Mouse (Mus musculus): ENCODE data around the gene Keap1. TPM values are rescaled to one million over a fixed set of nuclear protein-coding genes. Genes with fewer than 3 reads are reported as not detected.
A peak's percentile ranks its signal among the peaks of the same experiment; 100 is the strongest.

Keap1 gene
- 73.2 and 76.4 TPM in 2 replicates for polyA plus RNA-seq (2015; fragmentation: Nextera tagmentation; extraction: Ambion mirVana)

DNA sequence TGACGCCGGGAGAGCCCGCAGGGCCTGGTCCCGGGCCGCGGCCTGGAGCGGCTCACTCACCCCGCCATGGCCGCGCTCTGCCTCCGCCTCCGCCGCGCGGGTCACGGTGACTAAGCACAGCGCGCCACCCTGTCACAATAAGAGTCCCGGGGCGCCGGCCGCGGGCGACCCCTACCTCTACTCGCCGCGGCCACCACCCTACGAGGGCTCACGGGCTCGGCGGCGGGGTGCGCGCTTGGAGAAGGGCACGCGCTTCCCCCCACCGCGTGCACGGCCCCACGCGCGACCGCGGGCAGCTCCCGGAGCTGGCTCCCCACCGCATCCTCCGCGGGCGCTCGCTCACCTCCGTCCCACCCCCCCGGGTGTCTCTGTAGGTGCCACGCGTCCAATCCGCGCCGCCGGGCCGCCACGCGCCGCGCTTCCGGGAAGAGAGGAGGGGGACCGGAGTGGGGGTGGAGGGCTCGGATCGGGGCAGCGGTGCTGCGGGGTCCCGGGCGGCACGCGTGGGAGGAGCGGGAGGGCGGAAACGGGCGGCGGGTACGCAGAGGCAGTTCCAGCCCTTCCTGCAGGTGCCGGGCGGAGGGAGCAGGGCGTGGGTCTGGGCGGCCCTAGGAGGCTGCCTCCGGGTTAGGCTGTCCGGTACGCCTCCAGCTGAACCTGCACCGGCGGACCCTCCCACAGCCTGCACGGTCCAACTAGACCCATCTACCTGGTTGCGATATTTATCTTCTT is at the start of gene Keap1:
Gene Keap1, minus strand, starts transcription at position 629 of the 732 bp plus-strand sequence.
- Histone ChIP-seq H3K27me3 (peaks cover 25% of the 10 kb centered on the region), H3K9ac (peak within 1 kb of the TSS; percentile 88), H3K27ac (replicated peaks) (peak within 1 kb of the TSS; percentile 93), H3K9me3 (replicated peaks) (no peaks in the 10 kb centered on the region), H3K36me3 (peaks cover 25% of the 10 kb centered on the region), H3K4me2 (replicated peaks) (peak within 1 kb of the TSS; percentile 77), H3K4me3 (replicated peaks) (peak within 1 kb of the TSS; percentile 84), H3K4me1 (peaks cover 26% of the 10 kb centered on the region)
- peak; percentile 88 for ATAC-seq (ENCODE audit: insufficient number of reproducible peaks, low FRiP score, low TSS enrichment, low read depth)
- under 1% methylated on average over 78 of the region's 90 CpGs for WGBS

DNA sequence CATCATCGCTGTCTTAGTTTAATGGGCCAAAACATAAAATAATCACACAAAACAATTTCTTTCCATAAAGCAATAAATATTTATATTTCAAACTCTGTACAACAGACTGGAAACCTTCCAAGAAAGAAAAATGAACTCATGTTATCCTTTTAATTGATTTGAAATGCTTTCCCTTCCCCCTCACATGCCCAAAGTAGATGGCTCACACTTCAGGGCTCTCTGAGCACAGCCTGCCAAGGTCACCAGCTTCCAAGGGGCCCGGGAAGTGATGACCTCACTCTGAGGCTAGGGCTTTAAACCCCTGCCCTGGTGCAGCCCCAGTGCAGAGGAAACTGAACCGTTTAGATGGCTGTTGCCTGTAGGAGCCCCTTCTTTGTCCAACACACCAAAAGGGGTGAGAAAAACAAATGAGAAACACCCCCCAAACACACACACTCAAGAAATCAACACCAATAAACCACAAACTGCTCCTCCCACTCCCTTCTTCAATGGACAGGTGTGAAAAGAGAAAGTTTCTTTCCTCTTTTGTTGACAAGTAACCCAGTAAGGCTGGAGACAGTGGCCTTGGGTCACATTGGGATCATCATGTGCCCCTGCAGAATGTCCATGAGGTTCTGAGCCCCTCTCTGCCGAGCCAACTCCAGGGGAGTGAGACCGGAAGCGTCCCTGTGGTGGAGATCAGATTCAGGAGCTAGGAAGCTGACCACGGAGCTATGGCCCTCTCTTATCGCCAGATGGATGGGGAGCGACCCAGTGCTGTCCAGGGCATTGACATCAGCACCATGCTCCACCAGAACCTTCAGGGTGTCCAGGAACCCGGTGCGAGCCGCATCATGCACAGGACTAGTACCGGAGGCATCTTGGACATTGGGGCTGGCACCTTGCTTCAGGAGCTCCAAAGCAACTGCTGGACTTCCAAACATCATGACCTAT is 49.5 kb upstream of the Keap1 start:
- Histone ChIP-seq H3K27ac (replicated peaks) (peak overlapping the region; percentile 94), H3K36me3 (peaks cover 23% of the 10 kb centered on the region), H3K27me3 (no peaks in the 10 kb centered on the region), H3K4me3 (replicated peaks) (peak overlapping the region; percentile 80), H3K4me2 (replicated peaks) (peak overlapping the region; percentile 76), H3K9me3 (replicated peaks) (no peaks in the 10 kb centered on the region), H3K9ac (0 out of 2 replicates have a peak overlapping the region, but pooled peaks have one; percentile 23), H3K4me1 (peaks cover 37% of the 10 kb centered on the region)
- WGBS, result 74% methylated on average over 13 of the region's 13 CpGs
- ATAC-seq (ENCODE audit: insufficient number of reproducible peaks, low FRiP score, low TSS enrichment, low read depth), result no peak

DNA sequence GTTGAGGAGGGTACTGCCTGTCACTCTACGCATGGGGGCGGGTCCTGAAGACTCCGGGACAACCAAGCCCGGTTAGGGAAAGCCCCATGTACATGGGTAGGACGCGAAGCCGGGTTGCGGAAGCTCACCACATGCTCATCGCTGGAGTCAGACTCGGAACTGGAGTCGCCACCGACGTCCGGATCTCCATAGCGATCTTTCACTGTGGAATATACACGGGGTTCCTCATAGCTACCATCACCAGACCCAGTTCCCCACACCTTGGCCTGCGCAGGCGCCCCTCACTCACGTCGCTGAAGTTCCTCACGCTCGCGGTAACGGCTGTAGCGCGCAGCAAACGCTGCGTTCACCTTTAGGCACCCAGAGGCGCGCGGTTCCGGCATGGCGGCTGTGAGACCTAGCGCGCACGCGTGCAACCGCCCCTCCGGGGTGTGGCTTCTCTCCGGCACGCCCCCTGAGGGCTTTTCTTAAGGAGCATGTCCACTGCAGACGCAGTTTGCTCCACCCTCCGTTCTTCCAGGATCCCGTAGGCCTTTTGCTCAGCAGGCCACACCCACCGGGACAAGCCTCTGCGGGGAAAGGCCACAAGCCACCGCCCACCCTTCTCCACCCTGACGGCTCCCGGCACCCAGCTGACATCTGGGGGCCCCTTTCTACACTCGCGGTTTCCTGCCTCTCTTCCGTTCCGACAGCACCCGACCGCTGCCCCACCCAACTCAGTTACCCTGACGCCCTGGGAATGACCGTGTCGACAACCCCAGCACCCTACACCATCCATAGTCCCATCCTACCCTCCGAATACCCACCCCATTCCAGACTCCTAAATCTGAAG is 48.6 kb upstream of the Keap1 start, which contains the start of gene Kri1:
Gene Kri1, minus strand, starts transcription at position 399 of the 832 bp plus-strand sequence.
- H3K4me3 ChIP-seq (replicated peaks), result peak within 1 kb of the TSS; percentile 80
- no peaks in the 10 kb centered on the region for H3K27me3 ChIP-seq
- under 1% methylated on average over 59 of the region's 59 CpGs for WGBS
- H3K4me1 ChIP-seq, result peaks cover 37% of the 10 kb centered on the region
- ATAC-seq (ENCODE audit: insufficient number of reproducible peaks, low FRiP score, low TSS enrichment, low read depth), result peak; percentile 80
- peak within 1 kb of the TSS; percentile 84 for H3K9ac ChIP-seq
- peak within 1 kb of the TSS; percentile 94 for H3K27ac ChIP-seq (replicated peaks)
- peaks cover 27% of the 10 kb centered on the region for H3K36me3 ChIP-seq
- no peaks in the 10 kb centered on the region for H3K9me3 ChIP-seq (replicated peaks)
- H3K4me2 ChIP-seq (replicated peaks), result peak within 1 kb of the TSS; percentile 76

DNA sequence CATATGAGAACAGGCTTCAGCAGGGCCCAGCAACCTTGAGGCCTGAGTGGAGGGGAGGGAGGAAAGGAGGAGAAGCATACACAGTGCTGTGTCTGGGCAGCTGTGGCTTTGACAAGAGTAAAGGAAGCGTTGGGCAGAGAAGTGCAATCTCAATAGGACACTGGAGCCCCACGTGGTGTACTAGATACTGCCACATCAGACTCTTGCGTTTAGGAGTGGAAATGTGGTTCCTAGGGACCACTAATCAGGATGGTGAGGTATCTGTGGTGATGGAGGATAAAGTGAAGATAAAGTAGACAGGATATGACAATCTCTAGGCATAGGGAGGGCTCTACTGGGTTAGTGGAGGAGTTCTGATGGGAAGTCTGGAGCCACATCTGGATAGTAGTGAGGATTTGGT is 47.6 kb upstream of the Keap1 start:
- Histone ChIP-seq H3K27me3 (no peaks in the 10 kb centered on the region), H3K36me3 (peaks cover 37% of the 10 kb centered on the region), H3K9ac (no peak overlapping the region), H3K4me3 (replicated peaks) (peak overlapping the region; percentile 80), H3K4me2 (replicated peaks) (peak overlapping the region; percentile 76), H3K9me3 (replicated peaks) (no peaks in the 10 kb centered on the region), H3K27ac (replicated peaks) (no peak overlapping the region; the same call in 1 of the 2 replicates), H3K4me1 (peaks cover 37% of the 10 kb centered on the region)
- 60% methylated on average over 3 of the region's 3 CpGs for WGBS
- no peak for ATAC-seq (ENCODE audit: insufficient number of reproducible peaks, low FRiP score, low TSS enrichment, low read depth)

DNA sequence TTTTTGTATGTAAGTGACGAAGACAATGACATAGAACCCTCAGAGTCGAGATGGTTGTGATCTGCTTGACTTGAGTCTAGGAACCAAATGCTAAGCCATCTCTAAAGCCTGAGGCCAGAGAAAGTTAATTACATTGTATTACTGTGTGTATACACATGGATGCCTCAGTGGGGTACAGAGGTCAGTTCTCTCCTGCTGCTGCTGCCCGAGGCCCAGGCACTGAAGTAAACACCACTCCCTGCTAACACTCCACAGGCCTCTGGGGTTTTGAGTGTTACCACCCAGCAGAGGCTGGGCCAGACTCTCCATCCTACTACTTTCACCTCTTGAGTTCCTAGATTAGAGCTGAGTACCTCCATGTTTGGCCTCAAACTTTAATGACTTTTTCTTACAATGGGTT is 44.8 kb upstream of the Keap1 start:
- Histone ChIP-seq H3K36me3 (peaks cover 63% of the 10 kb centered on the region), H3K9me3 (replicated peaks) (no peaks in the 10 kb centered on the region), H3K4me2 (replicated peaks) (no peak overlapping the region), H3K27me3 (no peaks in the 10 kb centered on the region), H3K4me3 (replicated peaks) (no peak overlapping the region), H3K4me1 (peaks cover 22% of the 10 kb centered on the region), H3K27ac (replicated peaks) (no peak overlapping the region), H3K9ac (no peak overlapping the region)
- no peak for ATAC-seq (ENCODE audit: insufficient number of reproducible peaks, low FRiP score, low TSS enrichment, low read depth)
- WGBS, result 83% methylated on average over 3 of the region's 3 CpGs

DNA sequence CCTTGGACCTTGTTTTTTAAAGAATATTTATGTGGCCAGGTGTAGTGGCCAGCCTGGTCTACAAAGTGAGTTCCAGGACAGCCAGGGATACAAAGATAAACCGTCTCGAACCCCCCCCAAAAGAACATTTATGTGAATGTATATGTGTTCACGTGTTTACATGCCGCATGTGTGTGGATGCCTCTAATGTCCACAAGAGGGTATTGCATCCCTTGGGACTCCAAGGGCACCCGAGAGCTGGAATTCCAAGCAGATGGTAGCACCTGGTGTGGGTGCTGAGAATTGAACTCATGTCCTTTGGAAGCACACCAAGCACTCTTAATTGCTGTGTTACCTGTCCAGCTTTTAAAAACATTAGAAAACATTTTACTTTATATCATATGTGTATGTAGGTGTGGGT is 44.4 kb upstream of the Keap1 start:
- Histone ChIP-seq H3K9ac (no peak overlapping the region), H3K36me3 (peaks cover 64% of the 10 kb centered on the region), H3K4me3 (replicated peaks) (no peak overlapping the region), H3K4me1 (peaks cover 18% of the 10 kb centered on the region), H3K27ac (replicated peaks) (no peak overlapping the region), H3K27me3 (no peaks in the 10 kb centered on the region), H3K4me2 (replicated peaks) (no peak overlapping the region), H3K9me3 (replicated peaks) (no peaks in the 10 kb centered on the region)
- no peak for ATAC-seq (ENCODE audit: insufficient number of reproducible peaks, low FRiP score, low TSS enrichment, low read depth)
- WGBS, result 92% methylated on average over 5 of the region's 5 CpGs

DNA sequence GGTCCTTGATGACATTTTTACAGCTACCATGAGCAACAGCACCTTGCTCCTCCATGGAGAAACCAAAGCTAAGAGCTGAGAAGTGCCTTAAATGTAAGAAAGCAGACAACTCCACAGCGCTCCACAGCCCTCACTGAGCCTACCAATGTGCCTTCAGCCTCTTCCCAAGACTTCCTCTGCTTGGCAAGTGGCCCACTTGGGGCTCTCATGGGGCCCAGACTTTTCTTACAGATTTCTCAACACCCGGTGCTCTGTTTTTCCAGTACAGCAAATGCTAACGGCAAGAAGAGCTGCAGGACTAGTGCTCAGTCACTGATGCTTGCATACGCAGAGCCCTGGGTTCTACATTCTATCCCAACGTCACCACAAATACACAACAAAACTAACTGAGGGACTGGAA is 38.6 kb upstream of the Keap1 start:
- Histone ChIP-seq H3K27me3 (no peaks in the 10 kb centered on the region), H3K27ac (replicated peaks) (no peak overlapping the region), H3K4me1 (no peaks in the 10 kb centered on the region), H3K9ac (no peak overlapping the region), H3K36me3 (peaks cover 97% of the 10 kb centered on the region), H3K4me2 (replicated peaks) (no peak overlapping the region), H3K4me3 (replicated peaks) (no peak overlapping the region), H3K9me3 (replicated peaks) (no peaks in the 10 kb centered on the region)
- ATAC-seq (ENCODE audit: insufficient number of reproducible peaks, low FRiP score, low TSS enrichment, low read depth), result no peak
- WGBS, result 91% methylated on average over 5 of the region's 5 CpGs

DNA sequence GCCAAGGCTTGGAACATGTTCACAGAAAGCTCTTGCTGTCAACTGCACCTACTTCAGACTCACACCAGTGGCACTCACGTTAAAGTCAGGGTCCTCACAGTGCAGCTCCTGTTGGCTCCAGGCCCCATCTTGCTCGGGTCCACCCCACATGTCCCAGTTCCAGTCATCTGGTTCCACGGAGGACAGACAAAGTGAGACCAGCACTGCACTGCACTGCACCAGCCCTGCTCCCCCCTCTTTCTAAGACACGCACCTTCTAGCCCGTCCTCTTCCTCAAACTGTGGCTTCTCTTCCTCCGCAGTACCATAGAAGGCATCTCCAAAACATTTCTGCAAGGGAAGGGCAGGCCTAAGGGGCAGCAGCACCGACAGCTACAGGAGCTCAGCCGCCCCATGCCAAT is 37.1 kb upstream of the Keap1 start:
- no peak for ATAC-seq (ENCODE audit: insufficient number of reproducible peaks, low FRiP score, low TSS enrichment, low read depth)
- Histone ChIP-seq H3K36me3 (peaks cover 97% of the 10 kb centered on the region), H3K27ac (replicated peaks) (no peak overlapping the region), H3K27me3 (no peaks in the 10 kb centered on the region), H3K4me3 (replicated peaks) (no peak overlapping the region), H3K4me2 (replicated peaks) (no peak overlapping the region), H3K9ac (no peak overlapping the region), H3K4me1 (no peaks in the 10 kb centered on the region), H3K9me3 (replicated peaks) (no peaks in the 10 kb centered on the region)
- 91% methylated on average over 8 of the region's 8 CpGs for WGBS

DNA sequence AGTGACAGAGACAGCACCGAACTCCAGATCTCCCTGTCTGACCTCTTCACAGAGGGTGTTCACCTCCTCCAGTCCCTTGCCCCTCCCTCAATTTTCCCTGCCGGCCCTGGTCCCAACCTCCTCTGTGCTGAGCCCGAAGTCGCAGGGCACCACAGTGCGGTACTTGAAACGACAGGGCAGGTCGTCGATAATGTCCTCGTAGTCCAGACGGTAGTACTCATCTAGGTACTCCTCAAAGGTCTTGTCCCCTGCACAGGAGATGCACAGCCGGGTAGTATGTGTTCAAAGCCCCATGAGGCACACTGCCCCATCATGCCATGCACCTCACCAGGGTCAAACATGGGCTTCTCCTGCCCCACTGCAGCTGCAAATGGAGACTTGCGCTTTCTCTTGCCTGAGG is 36.6 kb upstream of the Keap1 start:
- ATAC-seq (ENCODE audit: insufficient number of reproducible peaks, low FRiP score, low TSS enrichment, low read depth), result no peak
- H3K4me1 ChIP-seq, result no peaks in the 10 kb centered on the region
- H3K9me3 ChIP-seq (replicated peaks), result no peaks in the 10 kb centered on the region
- H3K4me2 ChIP-seq (replicated peaks), result no peak overlapping the region
- WGBS, result 89% methylated on average over 12 of the region's 12 CpGs
- no peak overlapping the region for H3K4me3 ChIP-seq (replicated peaks)
- H3K27me3 ChIP-seq, result no peaks in the 10 kb centered on the region
- no peak overlapping the region for H3K9ac ChIP-seq
- peaks cover 97% of the 10 kb centered on the region for H3K36me3 ChIP-seq
- no peak overlapping the region for H3K27ac ChIP-seq (replicated peaks)

DNA sequence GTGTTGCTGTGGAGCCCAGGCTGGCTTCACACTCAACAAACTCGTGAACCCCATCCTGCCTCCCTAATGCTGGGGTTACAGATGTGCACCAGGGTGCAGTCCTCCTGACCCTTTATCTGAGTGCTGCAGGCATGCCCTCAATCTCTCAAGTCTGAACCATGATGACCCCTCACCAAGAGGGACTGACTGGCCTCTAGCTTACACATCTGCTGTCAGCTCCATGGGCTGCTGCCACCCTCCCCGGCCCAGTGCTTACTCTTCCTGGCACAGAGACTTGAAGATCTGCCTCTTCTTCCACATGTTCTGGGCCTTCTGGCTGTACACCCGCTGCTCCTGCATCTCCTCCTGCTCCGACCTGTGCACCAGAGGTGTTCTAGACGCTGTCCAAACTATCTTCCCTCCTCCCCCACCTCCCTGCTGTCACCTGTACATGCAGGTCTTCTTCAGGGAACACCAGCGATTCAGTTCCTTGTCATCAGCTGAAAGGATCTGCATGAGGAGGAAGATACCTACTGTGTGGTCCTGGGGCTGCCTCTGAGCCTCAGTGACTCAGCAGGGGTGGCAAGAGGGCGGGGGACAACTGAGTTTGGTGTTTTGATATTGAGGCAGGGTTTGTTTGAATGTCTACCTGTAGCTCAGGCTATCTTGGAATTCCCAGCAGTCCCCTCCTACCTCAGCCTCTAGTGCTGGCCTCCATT is 36.0 kb upstream of the Keap1 start:
- Histone ChIP-seq H3K36me3 (peaks cover 99% of the 10 kb centered on the region), H3K4me2 (replicated peaks) (no peak overlapping the region), H3K27me3 (no peaks in the 10 kb centered on the region), H3K9me3 (replicated peaks) (no peaks in the 10 kb centered on the region), H3K27ac (replicated peaks) (no peak overlapping the region), H3K4me1 (no peaks in the 10 kb centered on the region), H3K9ac (no peak overlapping the region), H3K4me3 (replicated peaks) (no peak overlapping the region)
- WGBS, result 86% methylated on average over 7 of the region's 7 CpGs
- no peak for ATAC-seq (ENCODE audit: insufficient number of reproducible peaks, low FRiP score, low TSS enrichment, low read depth)

All from embryonic facial prominence, embryonic 15.5 days (tissue).